In genomic region chr10:51584919-51585318, GRCm38 (mm10) we compare ENCODE assay signal across 39 mouse cellular contexts. TPM values are rescaled to one million over a fixed set of nuclear protein-coding genes. Genes with fewer than 3 reads are reported as not detected.
A peak's percentile ranks its signal among the peaks of the same experiment; 100 is the strongest.
DNase-seq lines count a peak whose midpoint lies in the region; ATAC-seq and TF ChIP-seq lines count a peak whose summit lies in the region.
"Had no signal": no experiment of that assay in that cellular context is flagged by ENCODE, and none has a peak within 500 bp of the region (broad histone marks: within the 10 kb centered on the region; RNA-seq: fewer than 3 reads in every experiment).

No protein-coding gene starts in this region.

- TF ChIP-seq EP300 in lung, postnatal 0 days (IDR thresholded peaks at IDR 0.05): peak; percentile 86

- H3K4me1 ChIP-seq in lung, postnatal 0 days (ENCODE audit: insufficient read depth, low read depth, low read length): no peaks in the 10 kb centered on the region
- H3K4me1 ChIP-seq in midbrain, embryonic 13.5 days (replicated peaks): peaks cover 4% of the 10 kb centered on the region
- H3K4me1 ChIP-seq: heart, embryonic 12.5 days had no signal

- no peaks in the 10 kb centered on the region for H3K36me3 ChIP-seq in lung, postnatal 0 days (ENCODE audit: insufficient read depth, low read length)
- H3K36me3 ChIP-seq in midbrain, embryonic 13.5 days: no peaks in the 10 kb centered on the region
- H3K36me3 ChIP-seq: embryonic facial prominence, embryonic 10.5 days; embryonic facial prominence, embryonic 15.5 days; forebrain, embryonic 12.5 days; heart, embryonic 12.5 days; hindbrain, embryonic 10.5 days; neural tube, embryonic 15.5 days had no signal

- no peaks in the 10 kb centered on the region for H3K9me3 ChIP-seq in lung, postnatal 0 days (ENCODE audit: low read length)
- H3K9me3 ChIP-seq in midbrain, embryonic 13.5 days: no peaks in the 10 kb centered on the region
- H3K9me3 ChIP-seq: embryonic facial prominence, embryonic 10.5 days; embryonic facial prominence, embryonic 15.5 days; forebrain, embryonic 12.5 days; heart, embryonic 12.5 days; hindbrain, embryonic 10.5 days; neural tube, embryonic 15.5 days had no signal

- no peak overlapping the region for H3K27ac ChIP-seq in lung, postnatal 0 days (ENCODE audit: low read length)
- H3K27ac ChIP-seq in midbrain, embryonic 13.5 days: no peak overlapping the region
- H3K27ac ChIP-seq: embryonic facial prominence, embryonic 10.5 days; embryonic facial prominence, embryonic 15.5 days; forebrain, embryonic 12.5 days; hindbrain, embryonic 10.5 days; neural tube, embryonic 15.5 days; stomach, postnatal 0 days had no signal

- DNase-seq in layer of hippocampus, adult 9-11 months: peak; percentile 5
- DNase-seq in layer of hippocampus, adult 9-10 months (ENCODE audit: low spot score): no peak
- DNase-seq in lung, postnatal 0 days (ENCODE audit: low spot score): peak; percentile 70
- peak; percentile 59 to 64 for DNase-seq in lung, postnatal 4 days
- no peak for DNase-seq in cerebellum, adult 9-11 months
- no peak for DNase-seq in kidney, postnatal 10 days
- DNase-seq: adrenal gland, postnatal 10 days; cerebellum, adult 11-12 months; cerebellum, postnatal 10 days; gastrocnemius, postnatal 14 days; heart, adult 11 months; heart, postnatal 10 days; kidney, adult 18-20 months; kidney, postnatal 4 days; liver; midbrain, embryonic 14.5 days; right cerebral cortex, adult 18-20 months; right cerebral cortex, postnatal 4 days; thymus, adult 2 months; thymus, postnatal 36 days had no signal

- no peak overlapping the region for H3K4me2 ChIP-seq in lung, postnatal 0 days (replicated peaks; ENCODE audit: low read depth, low read length)
- no peak overlapping the region for H3K4me2 ChIP-seq in midbrain, embryonic 13.5 days (replicated peaks)
- H3K4me2 ChIP-seq: embryonic facial prominence, embryonic 15.5 days; forebrain, embryonic 12.5 days; heart, embryonic 12.5 days; neural tube, embryonic 15.5 days had no signal

- H3K4me3 ChIP-seq in lung, postnatal 0 days (ENCODE audit: low read depth, low read length): no peak overlapping the region
- H3K4me3 ChIP-seq in midbrain, embryonic 13.5 days (replicated peaks): no peak overlapping the region
- H3K4me3 ChIP-seq: embryonic facial prominence, embryonic 10.5 days; embryonic facial prominence, embryonic 15.5 days; forebrain, embryonic 12.5 days; heart, embryonic 12.5 days; hindbrain, embryonic 10.5 days; neural tube, embryonic 15.5 days had no signal

- no peaks in the 10 kb centered on the region for H3K27me3 ChIP-seq in lung, postnatal 0 days (replicated peaks; ENCODE audit: insufficient read depth, low read length)
- peaks cover 7% of the 10 kb centered on the region; the same call in 1 of the 2 replicates for H3K27me3 ChIP-seq in midbrain, embryonic 13.5 days
- H3K27me3 ChIP-seq: embryonic facial prominence, embryonic 15.5 days; heart, embryonic 12.5 days; neural tube, embryonic 15.5 days had no signal

- ATAC-seq in granulocyte monocyte progenitor cell, adult 5-6 weeks (replicated peaks; ENCODE audit: poor library complexity, severe bottlenecking): peak; percentile 73
- peak; percentile 93 for ATAC-seq in lung, postnatal 0 days
- ATAC-seq in midbrain, embryonic 13.5 days: no peak
- ATAC-seq: hindbrain, embryonic 16.5 days; Patski had no signal

- no peak overlapping the region for H3K9ac ChIP-seq in lung, postnatal 0 days (replicated peaks; ENCODE audit: low read depth)
- H3K9ac ChIP-seq in midbrain, embryonic 13.5 days (replicated peaks): no peak overlapping the region
- H3K9ac ChIP-seq: embryonic facial prominence, embryonic 15.5 days; forebrain, embryonic 12.5 days; heart, embryonic 12.5 days; neural tube, embryonic 15.5 days had no signal

- TF ChIP-seq CTCF in lung, postnatal 0 days (IDR thresholded peaks at IDR 0.05): no peak

RNA-seq across cellular contexts. Expression of gene Fam162b, which starts 5.4 kb away (rescaled TPM):
- total RNA-seq in granulocyte monocyte progenitor cell, adult 5-6 weeks (2014; fragmentation: Nextera tagmentation): not detected in 2 replicates
- total RNA-seq in granulocyte monocyte progenitor cell, adult 5-6 weeks (2017): not detected in 2 replicates
- 45.3 and 48.3 TPM in 2 replicates for polyA plus RNA-seq in lung, postnatal 0 days (2015; fragmentation: Nextera tagmentation; extraction: Ambion mirVana)
- 2.6 and 2.8 TPM in 2 replicates for polyA plus RNA-seq in midbrain, embryonic 13.5 days (2015; fragmentation: Nextera tagmentation; extraction: Ambion mirVana)
- total RNA-seq: gastrocnemius, postnatal 14 days; heart, postnatal 10 days; layer of hippocampus, adult 8-10 months; left cerebral cortex, postnatal 14 days; megakaryocyte-erythroid progenitor cell, adult 5-6 weeks; MEL had no signal
- polyA plus RNA-seq: heart, embryonic 12.5 days; limb, embryonic 11.5 days; liver, embryonic 16.5 days; Patski; spleen, adult 2 months; thymus, adult 2 months had no signal

RNA-seq across cellular contexts. Expression of gene Gprc6a, which starts 46.3 kb away (rescaled TPM):
- total RNA-seq in granulocyte monocyte progenitor cell, adult 5-6 weeks (2014; fragmentation: Nextera tagmentation): not detected in 2 replicates
- total RNA-seq in granulocyte monocyte progenitor cell, adult 5-6 weeks (2017): not detected in 2 replicates
- polyA plus RNA-seq in lung, postnatal 0 days (2015; fragmentation: Nextera tagmentation; extraction: Ambion mirVana): 2.0 and 2.2 TPM in 2 replicates
- polyA plus RNA-seq in midbrain, embryonic 13.5 days (2015; fragmentation: Nextera tagmentation; extraction: Ambion mirVana): 0.08 TPM in 1 of 2 replicates, not detected in the other
- total RNA-seq: adrenal gland, postnatal 10 days; gastrocnemius, postnatal 14 days; heart, postnatal 10 days; layer of hippocampus, adult 8-10 months; left cerebral cortex, postnatal 14 days; megakaryocyte-erythroid progenitor cell, adult 5-6 weeks; MEL had no signal
- polyA plus RNA-seq: embryonic facial prominence, embryonic 15.5 days; forebrain, embryonic 12.5 days; heart, embryonic 12.5 days; hindbrain, embryonic 10.5 days; hindbrain, embryonic 16.5 days; intestine, embryonic 14.5 days; limb, embryonic 11.5 days; midbrain, embryonic 14.5 days; neural tube, embryonic 15.5 days; Patski; spleen, adult 2 months had no signal

Comparison
In these comparisons a context has a peak if more than half of its experiments do, and no peak if none do; other contexts are left out.
1. DNase-seq: peak in layer of hippocampus, adult 9-11 months (single experiment), lung, postnatal 0 days (single experiment) and lung, postnatal 4 days (2 of 2); none in layer of hippocampus, adult 9-10 months (single experiment), cerebellum, adult 9-11 months (single experiment) and kidney, postnatal 10 days (single experiment).
2. RNA of gene Fam162b, which starts 5.4 kb away (polyA plus RNA-seq): 45.3 to 48.3 TPM in lung, postnatal 0 days; 2.6 to 2.8 TPM in midbrain, embryonic 13.5 days; every median in the first group is over 10 times any median in the second.